Mouse (Mus musculus) left cerebral cortex, postnatal 25 days (tissue): ENCODE measurements around the gene Cbx5. TPM values are rescaled to one million over a fixed set of nuclear protein-coding genes. Genes with fewer than 3 reads are reported as not detected.
"Not testable (repeated sequence)": the region's sequence is repeated elsewhere in the genome, so short reads cannot be mapped to it uniquely, and the experiment has no call there.

ENCODE experiments used
- DNase-seq, 2 experiments: peaks; one replicate each; pipeline ENCODE4 v3.0.0; 2022; ENCODE audit warnings: low spot score in 2 of 2, mixed read lengths in 1 of 2
- intact Hi-C: fragments of 180-260 bp; cut with DNase I; formaldehyde crosslinking; loops from one replicate; pipeline ENCODE4 v1.15.1; 2025
- total RNA-seq, 2 experiments: library from RNA; stranded (reverse); gene quantifications; 2 replicates each; pipeline ENCODE4 v1.2.3; 2021

Cbx5 gene
- 100 to 1,000 TPM; 173 to 187 TPM for total RNA-seq

GRCm38 (mm10) chr15:103239685-103240159 lies at the start of gene Cbx5:
Gene Cbx5, minus strand, starts transcription at chr15:103239816.
- DNase-seq, result peak; percentile 99
- intact Hi-C loops, result loop anchor here (1.0 to 5.0 kb wide), 3 partner anchors 32 to 65 kb away; partner anchors contain the start of gene Copz1

DNA sequence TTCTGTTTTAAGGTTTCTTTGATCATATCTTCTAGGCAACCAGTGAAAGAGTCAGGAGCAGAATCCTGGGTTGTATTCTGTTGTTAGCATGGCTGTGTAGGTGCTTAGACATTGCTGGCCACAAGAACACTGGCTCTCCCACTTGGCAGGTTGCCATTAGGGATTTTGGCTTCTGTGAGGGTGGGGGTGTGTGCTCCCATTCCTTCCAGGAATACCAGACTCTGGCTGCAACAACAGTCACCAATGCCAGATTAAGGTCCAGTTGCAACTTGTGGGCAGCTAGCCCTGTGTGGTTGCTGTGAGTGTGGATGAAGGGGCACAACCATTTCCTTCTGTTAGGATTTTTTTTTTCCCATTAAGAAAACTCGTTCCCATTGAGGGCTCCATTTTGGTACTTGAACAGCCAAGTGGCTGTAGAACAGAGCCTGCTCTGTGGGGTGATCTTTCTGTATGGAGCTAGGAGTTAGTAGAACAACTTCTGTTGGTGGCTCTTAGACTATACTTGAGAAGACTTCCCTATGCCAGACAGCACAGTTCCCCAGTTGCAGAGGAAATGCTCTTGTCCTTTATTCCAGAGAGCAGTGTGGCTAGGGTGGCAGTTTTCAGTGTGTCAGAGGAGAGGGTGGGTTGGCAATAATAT lies 46.3 kb upstream of the Cbx5 start:
- intact Hi-C loops, result loop anchor here (2.0 kb wide), 1 partner anchor 21 kb away; no protein-coding TSS in a partner anchor
- DNase-seq, result peak in 1 of 2 experiments; percentile 51

DNA sequence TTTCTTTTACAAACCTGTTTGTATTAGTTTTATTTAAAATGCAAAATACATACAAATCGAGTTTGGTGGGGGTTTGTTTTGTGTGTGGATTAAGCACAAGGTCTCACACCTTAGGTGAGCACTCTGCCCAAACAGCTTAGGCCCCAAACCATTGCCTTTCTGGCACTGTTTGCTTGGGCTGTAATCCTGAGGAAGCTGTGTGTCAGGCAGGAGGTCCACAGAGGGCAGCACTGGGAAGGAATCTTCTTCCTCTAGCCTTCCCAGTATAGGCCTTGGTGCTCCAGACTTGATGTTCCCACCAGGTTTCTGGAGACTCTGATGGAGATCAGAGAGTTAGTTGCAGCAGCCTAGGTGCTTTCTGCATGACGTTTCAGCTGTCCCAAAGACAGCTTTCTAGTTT lies 45.0 kb upstream of the Cbx5 start:
- intact Hi-C loops, result loop anchor here (2.0 kb wide), 1 partner anchor 22 kb away; no protein-coding TSS in a partner anchor
- no peak for DNase-seq

DNA sequence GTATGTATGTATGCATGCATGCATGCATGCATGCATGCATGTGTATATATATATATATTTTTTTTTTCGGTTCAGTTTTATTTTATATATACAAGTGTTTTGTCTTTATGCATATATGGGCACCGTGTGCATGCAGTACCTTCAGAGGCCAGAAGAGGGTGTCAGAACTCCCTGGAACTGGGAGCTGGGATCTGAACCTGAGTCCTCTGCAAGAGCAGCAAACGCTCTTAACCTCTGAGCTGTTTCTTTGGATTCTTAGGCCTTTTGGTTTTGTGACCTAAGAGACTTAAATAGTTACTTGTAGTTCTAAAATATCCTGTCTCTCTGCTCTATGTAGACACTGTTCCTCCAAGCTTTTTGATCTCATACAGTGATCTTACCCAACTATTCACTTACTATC lies 44.5 kb upstream of the Cbx5 start:
- intact Hi-C loops, result loop anchor here (2.0 kb wide), 1 partner anchor 23 kb away; no protein-coding TSS in a partner anchor
- no peak for DNase-seq

DNA sequence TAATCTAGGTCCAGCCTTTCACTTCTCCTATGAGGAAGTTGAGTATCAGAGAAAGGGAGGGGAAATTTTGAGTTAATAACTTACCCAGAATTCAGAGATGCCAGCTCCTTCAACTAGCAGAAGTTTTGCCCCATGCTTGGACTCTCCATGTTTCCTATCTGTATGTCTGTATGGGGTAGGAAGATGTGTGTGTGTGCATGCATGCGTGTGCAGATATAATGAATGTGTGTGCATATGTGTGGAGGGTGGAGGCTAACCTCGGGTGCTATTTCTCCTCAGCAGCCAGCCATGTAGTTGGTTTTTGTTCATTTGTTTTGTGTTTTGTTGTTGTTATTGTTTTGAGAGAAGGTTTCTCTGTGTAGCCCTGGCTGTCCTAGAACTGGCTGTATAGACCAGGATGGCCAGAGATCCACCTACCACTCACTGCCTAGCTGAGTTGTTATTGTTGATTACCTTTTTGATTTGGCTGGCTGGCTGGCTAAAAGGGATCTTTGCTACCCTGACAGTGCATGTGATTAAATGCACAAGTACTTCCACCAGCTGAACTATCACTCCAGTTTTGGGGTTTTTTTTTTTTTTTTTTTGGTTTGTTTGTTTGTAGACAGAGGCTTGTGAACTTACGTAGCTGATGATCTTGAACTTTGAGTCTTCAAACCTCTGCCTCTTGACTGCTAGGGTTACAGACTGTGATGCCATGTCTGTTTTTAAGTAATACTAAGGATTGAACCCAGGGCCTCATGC lies 42.0 kb upstream of the Cbx5 start:
- no peak for DNase-seq
- intact Hi-C loops, result no loop called here

GRCm38 (mm10) chr15:103280817-103281464 lies 41.3 kb upstream of the Cbx5 start:
- intact Hi-C loops, result no loop called here
- no peak for DNase-seq

DNA sequence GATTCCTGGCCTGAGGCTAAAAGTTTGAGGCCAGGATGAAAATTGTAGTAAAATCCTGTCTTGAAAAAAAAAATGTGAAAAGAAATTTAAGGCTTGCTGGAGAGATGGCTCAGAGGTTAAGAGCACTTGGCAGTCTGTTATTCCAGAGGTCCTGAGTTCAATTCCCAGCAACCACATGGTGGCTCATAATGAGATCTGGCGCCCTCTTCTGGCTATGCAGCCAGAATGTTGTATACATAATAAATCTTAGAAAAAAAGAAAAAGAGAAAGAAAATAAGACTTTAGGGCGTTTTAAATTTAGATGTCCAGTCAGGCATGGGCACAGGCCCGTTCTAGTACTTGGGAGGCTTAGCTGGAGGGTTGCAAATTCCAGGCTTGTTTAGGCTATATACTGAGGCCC lies 40.1 kb upstream of the Cbx5 start:
- DNase-seq, result no peak
- intact Hi-C loops, result no loop called here

DNA sequence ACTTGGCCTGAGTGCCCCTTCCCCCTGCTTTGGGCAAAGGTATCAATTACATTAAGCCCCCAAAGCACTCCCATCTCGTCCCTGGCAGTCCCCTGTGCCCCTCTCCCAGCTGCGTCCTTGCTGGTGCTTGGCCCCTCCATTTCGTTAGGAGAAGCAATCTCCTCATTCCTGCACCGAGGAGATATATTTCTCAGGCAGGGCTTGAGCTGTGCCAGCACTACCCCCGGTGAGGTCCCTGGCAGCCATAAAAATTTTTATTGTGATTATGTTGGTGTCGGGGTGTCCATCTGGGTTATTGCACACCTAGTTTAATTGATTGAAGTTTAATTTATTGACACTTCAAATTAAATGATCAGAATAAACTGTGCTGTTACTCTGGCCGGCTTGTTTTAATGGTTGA lies 38.3 kb upstream of the Cbx5 start:
- intact Hi-C loops, result no loop called here
- DNase-seq, result no peak

DNA sequence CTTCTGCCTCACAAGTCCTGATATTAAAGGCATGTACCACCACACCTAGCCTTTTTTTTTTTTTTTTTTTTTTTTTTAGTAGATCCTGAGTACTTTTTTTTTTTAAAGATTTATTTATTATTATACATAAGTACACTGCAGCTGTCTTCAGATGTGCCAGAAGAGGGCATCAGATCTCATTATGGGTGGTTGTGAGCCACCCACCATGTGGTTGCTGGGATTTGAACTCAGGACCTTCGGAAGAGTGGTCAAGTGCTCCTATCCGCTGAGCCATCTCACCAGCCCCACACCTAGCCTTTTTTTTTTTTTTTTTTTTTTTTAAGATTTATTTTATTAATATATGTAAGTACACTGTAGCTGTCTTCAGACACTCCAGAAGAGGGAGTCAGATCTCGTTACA lies 36.3 kb upstream of the Cbx5 start:
- intact Hi-C loops, DNase-seq: not testable (repeated sequence)

GRCm38 (mm10) chr15:103272419-103273279 lies 33.0 kb upstream of the Cbx5 start, which contains the start of gene Copz1:
Gene Copz1, plus strand, starts transcription at chr15:103272714.
- intact Hi-C loops, result loop anchor here (1.0 kb wide), 1 partner anchor 32 kb away; the partner anchor contains the start of gene Hnrnpa1
- DNase-seq, result peak; percentile 97 to 100

DNA sequence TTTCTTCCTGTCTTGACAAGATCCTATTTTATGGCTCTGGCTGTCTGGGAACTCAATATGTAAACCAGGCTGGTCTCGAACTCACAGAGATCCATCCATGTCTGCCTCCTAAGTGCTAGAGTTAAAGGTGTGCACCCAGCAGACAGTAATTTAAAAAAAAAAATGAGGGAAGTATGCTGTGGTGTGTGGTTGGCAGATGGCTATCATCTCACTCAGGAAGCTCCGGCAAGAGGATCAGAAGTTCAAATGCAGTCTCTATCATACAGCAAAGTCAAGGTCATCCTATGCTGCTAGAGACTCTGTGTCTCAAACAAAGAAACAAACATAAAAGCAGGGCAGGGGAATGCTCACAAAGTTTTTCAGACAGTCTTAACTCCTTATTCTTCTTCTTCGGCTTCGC lies 29.3 kb upstream of the Cbx5 start:
- no peak for DNase-seq
- intact Hi-C loops, result no loop called here

DNA sequence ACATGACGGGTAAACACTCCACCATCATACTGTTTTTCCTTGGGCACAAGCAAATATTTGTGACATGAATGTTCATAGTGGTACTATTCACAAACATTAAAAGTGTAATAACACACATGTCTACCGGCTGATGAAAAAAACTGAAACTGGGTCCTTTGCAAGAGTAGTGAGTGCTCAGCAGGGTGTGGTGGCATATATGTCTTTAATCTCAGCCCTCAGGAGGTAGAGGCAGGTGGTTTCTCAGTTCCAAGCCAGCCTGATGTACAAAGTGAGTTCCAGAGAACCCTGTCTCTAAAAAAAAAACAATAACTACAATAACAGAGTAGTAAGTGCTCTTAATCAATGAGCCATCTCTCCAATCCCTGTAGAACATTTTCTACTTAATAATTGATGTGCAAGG lies 25.2 kb upstream of the Cbx5 start:
- no peak for DNase-seq
- intact Hi-C loops, result no loop called here

DNA sequence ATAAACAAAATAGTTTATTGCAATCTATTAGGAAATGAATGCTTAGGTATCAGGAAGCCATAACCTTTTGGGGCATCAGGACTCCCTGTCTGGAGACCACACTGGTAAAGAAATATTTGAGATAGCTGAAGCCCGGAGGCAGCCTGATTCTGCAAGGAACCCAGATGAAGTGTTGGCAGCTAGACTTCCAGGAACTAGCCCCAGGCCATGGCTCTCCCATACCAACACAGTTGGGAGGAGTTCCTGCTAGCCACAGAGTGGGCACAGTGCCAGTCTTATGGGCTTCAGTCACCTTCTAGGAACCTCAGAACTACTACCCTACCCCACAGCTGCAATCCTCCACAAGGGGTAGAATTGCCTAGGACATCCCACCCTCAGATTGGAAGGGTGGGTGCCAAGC lies 20.4 kb upstream of the Cbx5 start:
- intact Hi-C loops, result no loop called here
- no peak for DNase-seq

DNA sequence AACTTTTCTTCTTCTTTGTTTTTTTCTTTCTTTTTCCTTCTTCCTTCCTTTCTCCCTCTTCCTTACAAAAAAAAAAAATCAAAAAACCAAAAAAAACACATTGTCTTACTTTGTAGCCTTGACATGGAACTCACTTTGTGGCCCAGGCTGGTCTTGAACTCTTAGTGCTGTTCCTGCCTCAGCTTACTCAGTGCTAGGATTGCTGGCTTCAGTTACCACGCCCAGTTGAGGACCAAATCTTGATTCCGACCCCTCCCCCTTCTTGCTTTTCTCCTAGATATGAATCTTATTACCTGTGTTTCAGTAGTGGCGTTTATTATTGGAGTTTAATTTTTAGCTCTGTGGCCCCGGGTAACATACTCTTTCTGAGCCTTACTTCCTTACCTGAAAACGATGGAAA lies 19.5 kb upstream of the Cbx5 start:
- intact Hi-C loops, result no loop called here
- no peak for DNase-seq

DNA sequence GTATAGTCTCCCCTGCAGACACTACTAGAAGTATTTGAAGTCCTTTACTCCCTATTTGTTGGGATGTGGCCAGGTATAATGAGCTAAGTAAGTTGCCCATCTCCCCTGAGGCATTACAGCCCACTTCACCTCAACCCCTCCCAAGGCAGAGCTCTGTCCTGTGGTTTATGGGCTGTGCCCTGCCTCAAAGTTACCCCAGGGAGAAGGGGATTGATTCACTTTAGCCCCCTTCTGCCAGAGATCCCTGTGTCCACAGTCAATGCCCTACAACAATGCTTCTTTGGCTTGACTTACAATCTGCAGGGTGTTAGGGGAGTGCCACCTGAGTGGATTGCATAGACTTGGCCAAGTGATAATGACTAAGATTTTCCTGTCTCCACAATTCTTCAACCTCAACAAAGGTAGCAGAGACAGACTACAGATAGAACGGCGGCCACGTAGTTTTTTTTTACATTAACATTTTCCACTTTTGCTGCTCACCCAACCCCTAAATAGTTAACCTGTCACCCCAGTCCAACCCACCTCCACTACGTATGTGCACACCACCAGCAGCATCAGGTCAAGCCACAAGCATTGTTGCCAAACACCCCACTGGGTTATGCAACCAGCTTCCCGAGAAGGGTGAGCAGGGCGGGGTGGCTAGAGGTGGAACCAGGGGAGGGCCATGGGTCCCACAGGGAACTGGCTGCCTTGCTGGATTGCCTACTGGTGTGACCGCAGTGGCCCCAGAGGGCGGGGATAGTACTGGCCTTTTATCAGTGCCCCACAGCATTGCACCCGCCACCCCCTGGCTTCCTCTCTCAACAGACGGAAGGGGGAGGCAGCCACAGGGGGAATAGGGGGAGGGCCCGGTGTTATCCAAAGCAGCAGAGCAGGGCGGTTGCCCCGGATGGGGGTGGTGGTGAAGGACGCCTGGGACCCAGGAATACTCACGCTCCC lies 18.4 kb upstream of the Cbx5 start, which contains the start of gene Nfe2:
Nfe2 (minus strand) TSS at position 614 of the 939 bp plus-strand sequence.
- DNase-seq, result no peak
- intact Hi-C loops, result no loop called here

GRCm38 (mm10) chr15:103256210-103256986 lies 16.8 kb upstream of the Cbx5 start:
- intact Hi-C loops, result no loop called here
- no peak for DNase-seq

DNA sequence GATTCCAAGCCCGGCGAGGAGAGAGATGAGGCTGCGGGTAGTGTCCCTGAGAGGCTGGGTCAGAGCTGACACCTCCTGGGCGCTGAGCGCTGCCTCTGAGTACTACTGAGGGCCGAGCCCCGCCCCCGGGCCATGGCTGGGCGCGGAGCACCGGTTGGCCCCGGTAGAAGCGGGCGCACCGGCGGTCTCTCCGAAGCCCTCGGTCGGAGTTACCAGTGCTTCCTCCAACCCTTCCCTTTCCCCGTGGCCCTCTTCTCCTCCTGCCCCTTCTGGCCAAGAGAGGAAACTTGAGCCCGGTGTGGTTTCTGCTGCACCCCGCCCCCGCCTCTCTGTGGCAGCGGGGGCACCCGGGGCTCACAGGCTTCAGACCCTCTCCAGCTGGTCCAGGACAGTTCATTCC lies 15.6 kb upstream of the Cbx5 start:
- no peak for DNase-seq
- intact Hi-C loops, result no loop called here

DNA sequence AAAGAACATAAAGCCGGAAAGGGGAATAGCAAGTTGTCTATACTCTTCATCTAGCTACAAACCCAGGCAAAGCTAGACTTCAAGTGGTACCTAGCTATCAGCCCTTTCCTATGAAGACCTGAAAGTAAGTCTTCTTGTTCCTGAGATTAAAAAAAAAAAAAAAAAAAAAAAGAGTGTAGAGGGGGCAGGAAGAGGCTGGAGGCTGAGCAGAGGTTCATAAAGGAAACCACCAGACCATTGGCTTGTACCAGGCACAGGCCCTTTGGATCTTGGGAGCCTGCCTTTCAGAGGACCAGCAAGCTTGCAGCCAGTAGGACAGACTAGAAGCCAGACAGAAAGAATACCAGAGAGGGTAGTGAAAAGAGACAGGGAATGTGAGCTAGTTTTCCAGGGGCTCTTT lies 13.7 kb upstream of the Cbx5 start:
- intact Hi-C loops, result no loop called here
- no peak for DNase-seq
